Mouse (Mus musculus): Measurements from ENCODE around the gene Gpr27. TPM values are rescaled to one million over a fixed set of nuclear protein-coding genes. Genes with fewer than 3 reads are reported as not detected.

Gene Gpr27
- polyA plus RNA-seq (2015; fragmentation: Nextera tagmentation; extraction: Ambion mirVana) = 2.8 and 3.1 TPM in 2 replicates

GRCm38 (mm10) chr6:99692206-99692915 lies at the start of gene Gpr27:
Gene Gpr27 (plus strand): TSS chr6:99692679.
- Histone ChIP-seq H3K4me2 (peak within 1 kb of the TSS; percentile 94), H3K9me3 (no peaks in the 10 kb centered on the region), H3K27me3 (replicated peaks) (peaks cover 58% of the 10 kb centered on the region), H3K36me3 (no peaks in the 10 kb centered on the region), H3K4me3 (replicated peaks) (peak within 1 kb of the TSS; percentile 71), H3K27ac (no peak within 1 kb of the TSS), H3K4me1 (peaks cover 12% of the 10 kb centered on the region; the same call in 1 of the 2 replicates), H3K9ac (peak within 1 kb of the TSS; percentile 48)
- WGBS = under 1% methylated on average over 92 of the region's 112 CpGs
- peak; percentile 58; the same call in 1 of the 2 replicates for ATAC-seq (ENCODE audit: insufficient read depth, low FRiP score, low read depth)

GRCm38 (mm10) chr6:99643439-99644199 lies 48.9 kb upstream of the Gpr27 start:
- 0 out of 2 replicates have a peak overlapping the region, but pooled peaks have one; percentile 45 for H3K27ac ChIP-seq
- H3K9me3 ChIP-seq = no peaks in the 10 kb centered on the region
- H3K4me2 ChIP-seq = no peak overlapping the region
- no peak overlapping the region for H3K9ac ChIP-seq
- H3K27me3 ChIP-seq (replicated peaks) = no peaks in the 10 kb centered on the region
- no peak; the same call in 1 of the 2 replicates for ATAC-seq (ENCODE audit: insufficient read depth, low FRiP score, low read depth)
- 41% methylated on average over 10 of the region's 10 CpGs for WGBS
- H3K4me3 ChIP-seq (replicated peaks) = no peak overlapping the region
- no peaks in the 10 kb centered on the region for H3K4me1 ChIP-seq
- no peaks in the 10 kb centered on the region for H3K36me3 ChIP-seq

GRCm38 (mm10) chr6:99644386-99644785 lies 48.1 kb upstream of the Gpr27 start:
- Histone ChIP-seq H3K4me1 (no peaks in the 10 kb centered on the region), H3K4me3 (replicated peaks) (no peak overlapping the region), H3K27ac (peak overlapping the region; percentile 45; the same call in 1 of the 2 replicates), H3K36me3 (no peaks in the 10 kb centered on the region), H3K27me3 (replicated peaks) (no peaks in the 10 kb centered on the region), H3K9me3 (no peaks in the 10 kb centered on the region), H3K4me2 (no peak overlapping the region), H3K9ac (no peak overlapping the region)
- ATAC-seq (ENCODE audit: insufficient read depth, low FRiP score, low read depth) = no peak
- 74% methylated on average over 5 of the region's 5 CpGs for WGBS

- H3K27ac ChIP-seq = no peak overlapping the region
- WGBS = 89% methylated on average over 5 of the region's 5 CpGs
These were observed 47.6 kb upstream of the Gpr27 start for GRCm38 (mm10) chr6:99644876-99645275.

DNA sequence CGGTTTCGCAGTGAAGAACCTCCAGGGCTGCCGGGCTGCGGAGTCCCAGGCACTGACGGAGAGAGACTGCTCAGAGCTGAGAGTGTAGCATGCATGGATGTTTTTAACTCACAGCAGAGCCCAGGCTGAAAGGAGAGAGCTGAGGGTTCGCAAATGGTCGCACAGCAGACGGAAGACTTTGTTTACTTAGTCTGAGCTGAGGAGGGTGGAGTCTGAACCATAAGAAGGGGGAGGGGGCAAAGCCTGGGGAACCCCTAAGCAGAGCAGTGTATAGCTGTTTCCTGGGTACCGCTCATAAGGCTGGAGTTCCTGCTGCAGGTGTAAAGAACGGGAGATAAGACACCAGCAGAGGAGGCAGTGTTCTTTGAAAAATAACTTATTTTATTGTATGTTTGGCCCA lies 46.1 kb upstream of the Gpr27 start:
- WGBS = 24% methylated on average over 10 of the region's 10 CpGs
- H3K9me3 ChIP-seq = no peaks in the 10 kb centered on the region
- H3K27ac ChIP-seq = no peak overlapping the region
- peak; percentile 51; the same call in 1 of the 2 replicates for ATAC-seq (ENCODE audit: insufficient read depth, low FRiP score, low read depth)
- H3K4me1 ChIP-seq = no peaks in the 10 kb centered on the region
- H3K36me3 ChIP-seq = no peaks in the 10 kb centered on the region
- no peak overlapping the region for H3K9ac ChIP-seq
- no peaks in the 10 kb centered on the region; the same call in 1 of the 2 replicates for H3K27me3 ChIP-seq (replicated peaks)
- no peak overlapping the region for H3K4me3 ChIP-seq (replicated peaks)
- peak overlapping the region; percentile 29; the same call in 1 of the 2 replicates for H3K4me2 ChIP-seq

More at GRCm38 (mm10) chr6:99644876-99645275, 47.6 kb upstream of the Gpr27 start:
- no peaks in the 10 kb centered on the region for H3K36me3 ChIP-seq
- ATAC-seq (ENCODE audit: insufficient read depth, low FRiP score, low read depth) = no peak
- H3K4me1 ChIP-seq = no peaks in the 10 kb centered on the region
- no peak overlapping the region for H3K4me3 ChIP-seq (replicated peaks)
- no peaks in the 10 kb centered on the region for H3K9me3 ChIP-seq
- H3K4me2 ChIP-seq = no peak overlapping the region
- no peaks in the 10 kb centered on the region; the same call in 1 of the 2 replicates for H3K27me3 ChIP-seq (replicated peaks)
- no peak overlapping the region for H3K9ac ChIP-seq

GRCm38 (mm10) chr6:99649307-99649706 lies 43.2 kb upstream of the Gpr27 start:
- ATAC-seq (ENCODE audit: insufficient read depth, low FRiP score, low read depth) = no peak
- no peaks in the 10 kb centered on the region for H3K4me1 ChIP-seq
- H3K27ac ChIP-seq = no peak overlapping the region
- no peak overlapping the region for H3K4me2 ChIP-seq
- no peaks in the 10 kb centered on the region for H3K9me3 ChIP-seq
- no peak overlapping the region for H3K4me3 ChIP-seq (replicated peaks)
- H3K27me3 ChIP-seq (replicated peaks) = no peaks in the 10 kb centered on the region; the same call in 1 of the 2 replicates
- H3K9ac ChIP-seq = no peak overlapping the region
- 42% methylated on average over 2 of the region's 2 CpGs for whole genome bisulfite sequencing
- H3K36me3 ChIP-seq = no peaks in the 10 kb centered on the region

GRCm38 (mm10) chr6:99652341-99652740 lies 40.1 kb upstream of the Gpr27 start:
- no peaks in the 10 kb centered on the region for H3K4me1 ChIP-seq
- H3K36me3 ChIP-seq = no peaks in the 10 kb centered on the region
- H3K4me2 ChIP-seq = no peak overlapping the region
- no peak overlapping the region for H3K27ac ChIP-seq
- no peak overlapping the region for H3K9ac ChIP-seq
- H3K4me3 ChIP-seq (replicated peaks) = no peak overlapping the region
- no peaks in the 10 kb centered on the region for H3K9me3 ChIP-seq
- no peak; the same call in 1 of the 2 replicates for ATAC-seq (ENCODE audit: insufficient read depth, low FRiP score, low read depth)
- WGBS = 72% methylated on average over 2 of the region's 2 CpGs
- H3K27me3 ChIP-seq (replicated peaks) = no peaks in the 10 kb centered on the region; the same call in 1 of the 2 replicates

DNA sequence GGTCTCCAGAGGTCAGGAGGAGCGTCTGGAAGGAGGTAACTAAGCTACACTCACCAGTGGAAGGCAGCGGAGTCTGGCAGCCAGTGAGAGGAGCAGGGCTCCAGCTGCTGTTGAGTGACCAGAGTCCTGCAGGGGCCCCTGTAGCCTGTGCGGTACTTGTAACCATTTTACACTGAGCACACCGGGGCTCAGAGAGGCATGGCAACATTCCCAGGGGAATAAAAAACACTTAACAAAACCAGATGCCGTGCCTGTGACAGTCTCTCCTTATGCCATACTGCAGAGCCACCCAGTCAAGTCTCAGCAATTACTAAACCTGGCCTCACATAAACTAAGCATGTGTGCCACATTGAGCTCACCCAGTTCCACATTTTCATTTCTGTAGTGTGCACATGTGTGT lies 38.1 kb upstream of the Gpr27 start:
- H3K4me1 ChIP-seq = no peaks in the 10 kb centered on the region
- ATAC-seq (ENCODE audit: insufficient read depth, low FRiP score, low read depth) = no peak
- H3K4me3 ChIP-seq (replicated peaks) = no peak overlapping the region
- WGBS = 56% methylated on average over 5 of the region's 5 CpGs
- no peaks in the 10 kb centered on the region for H3K36me3 ChIP-seq
- H3K9ac ChIP-seq = no peak overlapping the region
- no peaks in the 10 kb centered on the region for H3K9me3 ChIP-seq
- H3K4me2 ChIP-seq = no peak overlapping the region
- H3K27ac ChIP-seq = no peak overlapping the region
- H3K27me3 ChIP-seq (replicated peaks) = no peaks in the 10 kb centered on the region; the same call in 1 of the 2 replicates

DNA sequence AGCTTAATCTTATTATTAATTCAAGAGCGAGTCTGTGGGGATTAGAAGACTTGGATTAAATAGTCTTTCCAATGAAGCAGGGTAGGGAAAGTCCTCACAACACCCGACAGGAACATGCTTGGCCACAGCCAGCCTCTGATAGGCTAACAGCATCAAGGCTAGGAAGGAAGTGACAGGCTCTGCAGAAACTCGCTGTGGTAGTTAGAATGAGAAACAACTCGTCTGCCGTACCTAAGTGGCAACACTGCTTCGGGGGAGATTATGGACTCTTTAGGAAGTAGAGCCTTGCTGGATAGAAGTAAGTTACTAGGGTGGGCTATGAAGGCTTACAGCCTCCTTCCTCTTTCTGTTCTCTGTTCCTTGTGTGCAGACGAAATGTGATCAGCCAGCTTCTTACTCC lies 37.0 kb upstream of the Gpr27 start:
- 60% methylated on average over 7 of the region's 7 CpGs for WGBS
- H3K27me3 ChIP-seq (replicated peaks) = no peaks in the 10 kb centered on the region
- H3K4me1 ChIP-seq = no peaks in the 10 kb centered on the region

DNA sequence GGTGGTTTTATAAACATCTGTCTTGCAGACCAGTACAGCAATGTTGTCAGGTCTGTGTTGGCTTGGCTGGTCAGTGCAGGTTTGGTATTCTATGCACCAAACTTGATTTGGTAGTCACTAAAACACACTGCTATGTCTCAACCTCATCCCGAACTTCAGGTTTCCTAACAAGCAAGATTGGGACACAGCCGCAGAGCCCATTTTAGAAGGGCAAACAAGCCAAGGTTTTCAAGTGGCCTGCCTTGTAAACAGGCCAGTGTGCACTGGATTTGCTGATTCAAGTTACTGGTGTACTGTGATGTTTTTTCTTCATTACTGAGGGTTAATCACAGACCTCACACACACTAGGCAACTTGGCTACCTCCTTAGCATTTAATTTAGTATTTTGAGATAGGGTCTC lies 36.4 kb upstream of the Gpr27 start:
- H3K4me3 ChIP-seq (replicated peaks) = no peak overlapping the region
- H3K4me2 ChIP-seq = no peak overlapping the region
- no peak overlapping the region for H3K9ac ChIP-seq
- no peaks in the 10 kb centered on the region for H3K27me3 ChIP-seq (replicated peaks)
- no peaks in the 10 kb centered on the region for H3K36me3 ChIP-seq
- H3K9me3 ChIP-seq = no peaks in the 10 kb centered on the region
- 87% methylated on average over 2 of the region's 2 CpGs for WGBS
- no peaks in the 10 kb centered on the region for H3K4me1 ChIP-seq
- H3K27ac ChIP-seq = no peak overlapping the region
- ATAC-seq (ENCODE audit: insufficient read depth, low FRiP score, low read depth) = no peak

More for the DNA sequence above, 37.0 kb upstream of the Gpr27 start:
- H3K9ac ChIP-seq = no peak overlapping the region
- no peak for ATAC-seq (ENCODE audit: insufficient read depth, low FRiP score, low read depth)
- no peak overlapping the region for H3K4me3 ChIP-seq (replicated peaks)
- H3K27ac ChIP-seq = no peak overlapping the region
- no peak overlapping the region for H3K4me2 ChIP-seq
- no peaks in the 10 kb centered on the region for H3K36me3 ChIP-seq
- no peaks in the 10 kb centered on the region for H3K9me3 ChIP-seq

- no peaks in the 10 kb centered on the region for H3K4me1 ChIP-seq
- H3K27me3 ChIP-seq (replicated peaks) = no peaks in the 10 kb centered on the region
- H3K36me3 ChIP-seq = no peaks in the 10 kb centered on the region
- H3K9me3 ChIP-seq = no peaks in the 10 kb centered on the region
- WGBS = 79% methylated on average over 10 of the region's 10 CpGs
- no peak overlapping the region for H3K27ac ChIP-seq
- ATAC-seq (ENCODE audit: insufficient read depth, low FRiP score, low read depth) = no peak
- H3K9ac ChIP-seq = no peak overlapping the region
- no peak overlapping the region for H3K4me3 ChIP-seq (replicated peaks)
- no peak overlapping the region for H3K4me2 ChIP-seq
These were observed 33.9 kb upstream of the Gpr27 start for GRCm38 (mm10) chr6:99658586-99658985.

GRCm38 (mm10) chr6:99660443-99660842 lies 32.0 kb upstream of the Gpr27 start:
- H3K9me3 ChIP-seq = no peaks in the 10 kb centered on the region
- H3K27me3 ChIP-seq (replicated peaks) = no peaks in the 10 kb centered on the region; the same call in 1 of the 2 replicates
- no peaks in the 10 kb centered on the region for H3K4me1 ChIP-seq
- no peak overlapping the region for H3K4me2 ChIP-seq
- no peaks in the 10 kb centered on the region for H3K36me3 ChIP-seq
- H3K9ac ChIP-seq = no peak overlapping the region
- H3K27ac ChIP-seq = no peak overlapping the region
- H3K4me3 ChIP-seq (replicated peaks) = no peak overlapping the region
- ATAC-seq (ENCODE audit: insufficient read depth, low FRiP score, low read depth) = no peak
- 17% methylated on average over 3 of the region's 3 CpGs for WGBS
